Mouse (Mus musculus): ENCODE measurements at regions not wholly inside any gene's neighbourhood (a gene's known extent, or its start where the extent isn't known, plus 50 kb on each side); places are given as distances from the start of the nearest gene placed in this dataset.

GRCm38 (mm10) chr13:101534490-101534889 lies 233.5 kb downstream of the Pik3r1 start:
- Histone ChIP-seq H3K9me3 (no peaks in the 10 kb centered on the region), H3K4me1 (peaks cover 6% of the 10 kb centered on the region; the same call in 1 of the 2 replicates), H3K36me3 (no peaks in the 10 kb centered on the region), H3K4me3 (no peak overlapping the region), H3K27me3 (no peaks in the 10 kb centered on the region), H3K4me2 (replicated peaks) (no peak overlapping the region), H3K27ac (no peak overlapping the region), H3K9ac (no peak overlapping the region)
- WGBS: 43% methylated on average over 6 of the region's 6 CpGs
- no peak for ATAC-seq (ENCODE audit: insufficient number of reproducible peaks, insufficient read depth, low FRiP score, low TSS enrichment)

- Histone ChIP-seq H3K27ac (no peak overlapping the region), H3K4me2 (replicated peaks) (no peak overlapping the region), H3K36me3 (no peaks in the 10 kb centered on the region), H3K9me3 (no peaks in the 10 kb centered on the region), H3K4me1 (peaks cover 6% of the 10 kb centered on the region; the same call in 1 of the 2 replicates), H3K27me3 (no peaks in the 10 kb centered on the region), H3K4me3 (no peak overlapping the region), H3K9ac (no peak overlapping the region)
- 53% methylated on average over 4 of the region's 4 CpGs for WGBS
- ATAC-seq (ENCODE audit: insufficient number of reproducible peaks, insufficient read depth, low FRiP score, low TSS enrichment): no peak
These were observed 235.1 kb downstream of the Pik3r1 start for GRCm38 (mm10) chr13:101532913-101533312.

GRCm38 (mm10) chr13:101527691-101528090 lies 240.3 kb downstream of the Pik3r1 start:
- no peaks in the 10 kb centered on the region for H3K9me3 ChIP-seq
- H3K27me3 ChIP-seq: no peaks in the 10 kb centered on the region
- no peaks in the 10 kb centered on the region for H3K36me3 ChIP-seq
- H3K9ac ChIP-seq: no peak overlapping the region
- no peaks in the 10 kb centered on the region for H3K4me1 ChIP-seq
- WGBS: 57% methylated on average over 5 of the region's 5 CpGs
- H3K27ac ChIP-seq: no peak overlapping the region
- ATAC-seq (ENCODE audit: insufficient number of reproducible peaks, insufficient read depth, low FRiP score, low TSS enrichment): no peak
- H3K4me3 ChIP-seq: no peak overlapping the region
- H3K4me2 ChIP-seq (replicated peaks): no peak overlapping the region

- Histone ChIP-seq H3K27me3 (no peaks in the 10 kb centered on the region), H3K9me3 (no peaks in the 10 kb centered on the region), H3K9ac (no peak overlapping the region), H3K4me3 (no peak overlapping the region), H3K4me1 (no peaks in the 10 kb centered on the region), H3K4me2 (replicated peaks) (no peak overlapping the region), H3K36me3 (no peaks in the 10 kb centered on the region), H3K27ac (no peak overlapping the region)
- no peak for ATAC-seq (ENCODE audit: insufficient number of reproducible peaks, insufficient read depth, low FRiP score, low TSS enrichment)
- WGBS: 91% methylated on average over 3 of the region's 3 CpGs
These were observed 243.2 kb downstream of the Pik3r1 start for GRCm38 (mm10) chr13:101524781-101525180.

GRCm38 (mm10) chr13:101524223-101524622 lies 243.8 kb downstream of the Pik3r1 start:
- no peak overlapping the region for H3K9ac ChIP-seq
- H3K4me3 ChIP-seq: no peak overlapping the region
- no peak overlapping the region for H3K27ac ChIP-seq
- H3K4me2 ChIP-seq (replicated peaks): no peak overlapping the region
- 87% methylated on average over 3 of the region's 3 CpGs for WGBS
- H3K27me3 ChIP-seq: no peaks in the 10 kb centered on the region
- H3K4me1 ChIP-seq: no peaks in the 10 kb centered on the region
- no peak for ATAC-seq (ENCODE audit: insufficient number of reproducible peaks, insufficient read depth, low FRiP score, low TSS enrichment)
- H3K36me3 ChIP-seq: no peaks in the 10 kb centered on the region
- no peaks in the 10 kb centered on the region for H3K9me3 ChIP-seq

- no peak overlapping the region for H3K9ac ChIP-seq
- H3K4me3 ChIP-seq: no peak overlapping the region
- no peak for ATAC-seq (ENCODE audit: insufficient number of reproducible peaks, insufficient read depth, low FRiP score, low TSS enrichment)
- no peak overlapping the region for H3K27ac ChIP-seq
- no peak overlapping the region for H3K4me2 ChIP-seq (replicated peaks)
- no peaks in the 10 kb centered on the region for H3K27me3 ChIP-seq
- WGBS: 74% methylated on average over 3 of the region's 3 CpGs
- H3K36me3 ChIP-seq: no peaks in the 10 kb centered on the region
- H3K9me3 ChIP-seq: no peaks in the 10 kb centered on the region
- no peaks in the 10 kb centered on the region for H3K4me1 ChIP-seq
These were observed 244.5 kb downstream of the Pik3r1 start for GRCm38 (mm10) chr13:101523492-101523891.

- H3K27me3 ChIP-seq: no peaks in the 10 kb centered on the region
- H3K27ac ChIP-seq: no peak overlapping the region
- no peaks in the 10 kb centered on the region for H3K4me1 ChIP-seq
- 88% methylated on average over 2 of the region's 2 CpGs for WGBS
- H3K9me3 ChIP-seq: no peaks in the 10 kb centered on the region
- H3K4me3 ChIP-seq: no peak overlapping the region
- H3K9ac ChIP-seq: no peak overlapping the region
- no peak overlapping the region for H3K4me2 ChIP-seq (replicated peaks)
- H3K36me3 ChIP-seq: no peaks in the 10 kb centered on the region
- no peak for ATAC-seq (ENCODE audit: insufficient number of reproducible peaks, insufficient read depth, low FRiP score, low TSS enrichment)
These were observed 245.4 kb downstream of the Pik3r1 start for GRCm38 (mm10) chr13:101522597-101522996.

- no peak overlapping the region for H3K9ac ChIP-seq
- no peak overlapping the region for H3K4me3 ChIP-seq
- H3K4me1 ChIP-seq: peaks cover 5% of the 10 kb centered on the region; the same call in 1 of the 2 replicates
- no peaks in the 10 kb centered on the region for H3K9me3 ChIP-seq
- 71% methylated on average over 3 of the region's 3 CpGs for WGBS
- no peak overlapping the region for H3K4me2 ChIP-seq (replicated peaks)
- H3K27ac ChIP-seq: no peak overlapping the region
- no peaks in the 10 kb centered on the region for H3K36me3 ChIP-seq
- H3K27me3 ChIP-seq: no peaks in the 10 kb centered on the region
- ATAC-seq (ENCODE audit: insufficient number of reproducible peaks, insufficient read depth, low FRiP score, low TSS enrichment): no peak
These were observed 254.7 kb downstream of the Pik3r1 start for GRCm38 (mm10) chr13:101513354-101513753.

GRCm38 (mm10) chr13:101509946-101510345 lies 258.1 kb downstream of the Pik3r1 start:
- H3K36me3 ChIP-seq: no peaks in the 10 kb centered on the region
- 37% methylated on average over 1 of the region's 1 CpGs for WGBS
- H3K9ac ChIP-seq: no peak overlapping the region
- peaks cover 5% of the 10 kb centered on the region; the same call in 1 of the 2 replicates for H3K4me1 ChIP-seq
- H3K27ac ChIP-seq: no peak overlapping the region
- no peak overlapping the region for H3K4me3 ChIP-seq
- no peak for ATAC-seq (ENCODE audit: insufficient number of reproducible peaks, insufficient read depth, low FRiP score, low TSS enrichment)
- no peak overlapping the region for H3K4me2 ChIP-seq (replicated peaks)
- H3K27me3 ChIP-seq: no peaks in the 10 kb centered on the region
- H3K9me3 ChIP-seq: no peaks in the 10 kb centered on the region

GRCm38 (mm10) chr13:101508331-101508730 lies 259.7 kb downstream of the Pik3r1 start:
- Histone ChIP-seq H3K4me1 (peaks cover 5% of the 10 kb centered on the region; the same call in 1 of the 2 replicates), H3K9ac (no peak overlapping the region), H3K4me3 (no peak overlapping the region), H3K27me3 (no peaks in the 10 kb centered on the region), H3K36me3 (no peaks in the 10 kb centered on the region), H3K4me2 (replicated peaks) (no peak overlapping the region), H3K9me3 (no peaks in the 10 kb centered on the region), H3K27ac (no peak overlapping the region)
- ATAC-seq (ENCODE audit: insufficient number of reproducible peaks, insufficient read depth, low FRiP score, low TSS enrichment): no peak

GRCm38 (mm10) chr13:101506696-101507095 lies 261.3 kb downstream of the Pik3r1 start:
- H3K4me2 ChIP-seq (replicated peaks): no peak overlapping the region
- H3K4me3 ChIP-seq: no peak overlapping the region
- H3K36me3 ChIP-seq: no peaks in the 10 kb centered on the region
- no peak overlapping the region for H3K27ac ChIP-seq
- H3K27me3 ChIP-seq: no peaks in the 10 kb centered on the region
- no peak for ATAC-seq (ENCODE audit: insufficient number of reproducible peaks, insufficient read depth, low FRiP score, low TSS enrichment)
- H3K9ac ChIP-seq: no peak overlapping the region
- peaks cover 5% of the 10 kb centered on the region; the same call in 1 of the 2 replicates for H3K4me1 ChIP-seq
- H3K9me3 ChIP-seq: no peaks in the 10 kb centered on the region

- Histone ChIP-seq H3K36me3 (no peaks in the 10 kb centered on the region), H3K4me3 (no peak overlapping the region), H3K4me1 (no peaks in the 10 kb centered on the region), H3K9me3 (no peaks in the 10 kb centered on the region), H3K9ac (no peak overlapping the region), H3K27ac (no peak overlapping the region), H3K4me2 (replicated peaks) (no peak overlapping the region), H3K27me3 (no peaks in the 10 kb centered on the region)
- no peak for ATAC-seq (ENCODE audit: insufficient number of reproducible peaks, insufficient read depth, low FRiP score, low TSS enrichment)
- 86% methylated on average over 1 of the region's 1 CpGs for WGBS
These were observed 263.0 kb downstream of the Pik3r1 start for GRCm38 (mm10) chr13:101505054-101505453.

- no peak overlapping the region for H3K9ac ChIP-seq
- no peaks in the 10 kb centered on the region for H3K27me3 ChIP-seq
- ATAC-seq (ENCODE audit: insufficient number of reproducible peaks, insufficient read depth, low FRiP score, low TSS enrichment): no peak
- H3K9me3 ChIP-seq: no peaks in the 10 kb centered on the region
- no peaks in the 10 kb centered on the region for H3K36me3 ChIP-seq
- H3K4me1 ChIP-seq: no peaks in the 10 kb centered on the region
- no peak overlapping the region for H3K4me2 ChIP-seq (replicated peaks)
- H3K27ac ChIP-seq: no peak overlapping the region
- no peak overlapping the region for H3K4me3 ChIP-seq
- 57% methylated on average over 5 of the region's 5 CpGs for WGBS
These were observed 263.8 kb downstream of the Pik3r1 start for GRCm38 (mm10) chr13:101504241-101504640.
